Mouse (Mus musculus): Measurements from ENCODE around the gene Cldn34c1. TPM values are rescaled to one million over a fixed set of nuclear protein-coding genes. Genes with fewer than 3 reads are reported as not detected.
"Not testable (repeated sequence)": the region's sequence is repeated elsewhere in the genome, so short reads cannot be mapped to it uniquely, and the experiment has no call there.

The Cldn34c1 gene
- 1 to 10 TPM; 4.1 to 6.8 TPM for total RNA-seq (2021)
- long read RNA-seq, experiment 1, partial matches to known transcripts, result 0 of 2 reads
- long read RNA-seq, experiment 1, other reads (novel, unspliced or antisense), result 2 of 2 reads
- long read RNA-seq, experiment 2, partial matches to known transcripts, result 0 of 3 reads
- long read RNA-seq, experiment 2, other reads (novel, unspliced or antisense), result 2 of 3 reads

DNA sequence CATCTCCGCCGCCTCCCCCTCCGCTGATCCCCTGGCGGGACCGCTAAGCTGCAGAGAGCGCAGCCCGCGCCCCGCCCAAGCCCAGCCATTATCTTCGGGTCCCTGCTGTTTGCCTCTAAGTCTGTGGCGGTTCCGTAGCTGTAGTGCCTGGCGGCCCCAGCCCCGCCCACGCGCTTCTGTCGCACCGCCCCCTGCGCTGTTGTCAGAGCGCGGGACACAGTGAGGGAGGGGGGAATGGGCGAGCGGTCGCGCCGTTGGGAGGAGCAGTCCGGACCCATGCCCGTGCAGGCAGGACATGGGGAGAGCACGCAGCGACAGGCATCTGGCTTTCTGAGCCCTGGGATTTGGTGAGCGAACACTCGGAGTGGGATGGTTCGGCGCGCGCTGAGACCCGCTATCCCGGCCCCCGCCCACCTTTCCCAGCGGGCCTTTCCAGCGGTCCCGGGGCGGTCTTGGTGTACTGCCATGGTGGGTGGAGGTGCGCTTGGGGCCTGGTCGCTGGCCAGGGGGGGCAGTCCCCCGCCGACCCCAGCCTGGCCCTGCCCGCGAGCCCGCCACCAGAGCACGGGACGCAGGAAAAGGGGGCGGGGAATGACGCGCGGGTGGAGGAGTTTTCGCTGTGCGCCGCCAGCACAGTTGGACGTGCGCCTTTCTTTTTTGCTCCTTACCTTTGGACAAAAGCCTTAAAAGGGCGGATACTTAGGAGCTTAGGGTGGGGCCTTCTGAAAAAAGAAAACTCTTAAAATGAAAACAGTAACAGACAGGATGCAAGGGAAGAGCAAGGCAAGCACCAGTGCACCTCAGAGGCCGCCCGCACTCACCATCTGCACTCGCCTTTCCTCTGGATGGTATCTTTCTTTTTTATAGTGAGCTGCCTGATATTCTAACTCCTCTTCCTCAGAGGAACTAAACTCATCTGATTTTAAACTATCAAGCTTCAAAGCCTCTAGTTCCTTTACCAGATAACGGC is at the start of gene Cldn34c1:
TSS of gene Cldn34c1 (plus strand) at position 205 of the 970 bp plus-strand sequence.
- intact Hi-C loops (cut with DNase I), result no loop called here
- TF ChIP-seq CTCF (IDR thresholded peaks at IDR 0.05), result no peak
- peak; percentile 69 to 78 for DNase-seq (ENCODE audit: extremely low spot score in 1 of 2, low spot score in 2 of 2)
- Histone ChIP-seq H3K4me3 (peak within 1 kb of the TSS; percentile 58), H3K27ac (peak within 1 kb of the TSS; percentile 68)

GRCm38 (mm10) chrX:123087441-123087840 is 15.9 kb upstream of the Cldn34c1 start:
- no peak for DNase-seq (ENCODE audit: extremely low spot score in 1 of 2, low spot score in 2 of 2)
- Histone ChIP-seq H3K4me3 (no peak overlapping the region), H3K27ac (no peak overlapping the region)
- no peak for TF ChIP-seq CTCF (IDR thresholded peaks at IDR 0.05)
- intact Hi-C loops (cut with DNase I), result no loop called here

- Histone ChIP-seq H3K27ac (peak overlapping the region; percentile 68), H3K4me3 (peak overlapping the region; percentile 58)
- intact Hi-C loops (cut with DNase I); DNase-seq (ENCODE audit: extremely low spot score in 1 of 2, low spot score in 2 of 2): not testable (repeated sequence)
Measured at GRCm38 (mm10) chrX:123102806-123103205, 489 bp upstream of the Cldn34c1 start.

DNA sequence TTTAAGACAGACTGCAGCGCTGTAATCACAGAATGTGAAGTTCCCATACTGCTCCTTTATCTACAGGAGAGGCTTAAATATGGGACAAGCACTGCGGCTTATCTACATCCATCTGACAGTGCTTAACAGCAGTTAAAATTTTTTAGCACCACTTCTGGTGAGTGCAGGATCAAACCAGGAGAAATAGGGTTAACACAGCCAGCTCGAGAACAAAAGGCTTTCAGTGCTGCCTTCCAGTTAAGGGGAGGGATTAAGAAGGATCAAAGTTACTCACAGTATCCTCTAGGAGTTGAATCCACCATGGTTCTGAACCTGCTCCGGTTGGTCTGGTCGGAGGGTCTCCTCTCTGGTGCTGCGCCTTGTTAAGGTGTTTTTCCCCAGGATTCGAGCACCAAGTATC is 1.4 kb downstream of the Cldn34c1 start:
- peak overlapping the region; percentile 58 for H3K4me3 ChIP-seq
- H3K27ac ChIP-seq; intact Hi-C loops (cut with DNase I): not testable (repeated sequence)

GRCm38 (mm10) chrX:123222381-123222780 is 119.1 kb downstream of the Cldn34c1 start, which contains the start of gene Srsx:
Srsx (minus strand) TSS chrX:123222481.
- intact Hi-C loops (cut with DNase I); H3K27ac ChIP-seq; DNase-seq (ENCODE audit: extremely low spot score in 1 of 2, low spot score in 2 of 2); H3K4me3 ChIP-seq: not testable (repeated sequence)

More for the DNA sequence above, 1.4 kb downstream of the Cldn34c1 start:
- DNase-seq (ENCODE audit: extremely low spot score in 1 of 2, low spot score in 2 of 2), result not testable (repeated sequence)

Other genes starting within 250 kb of the Cldn34c1 start
- gene Gm17521, start 73.8 kb upstream of the Cldn34c1 start, total RNA-seq (2021), result not detected
- not detected for gene Srsx, start 119.0 kb downstream of the Cldn34c1 start, total RNA-seq (2021)
- not detected for gene Gm17577, start 143.4 kb downstream of the Cldn34c1 start, total RNA-seq (2021)